Mouse (Mus musculus): ENCODE results near the gene Fto.

DNA sequence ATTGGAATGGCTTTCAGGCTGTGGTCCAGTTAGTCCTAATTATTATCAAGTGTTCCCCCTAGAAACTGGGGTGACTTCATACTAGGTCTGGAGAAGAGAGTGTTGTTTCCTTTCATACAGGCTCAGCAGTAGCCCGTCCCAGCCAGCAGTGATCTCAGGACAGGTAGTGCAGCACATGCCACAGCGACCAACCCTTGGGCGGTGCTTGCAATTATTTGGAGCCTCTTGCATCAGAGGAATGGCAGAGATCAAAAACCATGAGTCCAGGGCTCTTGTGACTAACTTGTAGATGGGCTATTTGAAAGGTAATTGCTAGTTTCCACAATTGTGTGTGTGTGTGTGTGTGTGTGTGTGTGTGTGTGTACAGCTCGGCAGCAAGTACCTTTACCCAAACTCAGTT, 247.9 kb downstream of the Fto start:
- TF ChIP-seq CTCF (IDR thresholded peaks at IDR 0.05; ENCODE audit: extremely low read depth, insufficient read depth, insufficient read length, insufficient replicate concordance) (no peak), POLR2A (IDR thresholded peaks at IDR 0.05; ENCODE audit: low read depth, low read length) (no peak)
